Mouse (Mus musculus) bone marrow macrophage, adult 2 months (primary cell): ENCODE data around the gene Arsg.

Experiments
- CTCF ChIP-seq: IDR thresholded peaks from 2 replicates; pipeline ENCODE4 v1.5.1; 2012; ENCODE audit warnings: low read depth, mild to moderate bottlenecking, low read length, moderate library complexity
- POLR2A ChIP-seq: IDR thresholded peaks from 2 replicates; pipeline ENCODE4 v1.6.1; 2012; ENCODE audit warnings: mild to moderate bottlenecking, low read depth, low read length, borderline replicate concordance

DNA sequence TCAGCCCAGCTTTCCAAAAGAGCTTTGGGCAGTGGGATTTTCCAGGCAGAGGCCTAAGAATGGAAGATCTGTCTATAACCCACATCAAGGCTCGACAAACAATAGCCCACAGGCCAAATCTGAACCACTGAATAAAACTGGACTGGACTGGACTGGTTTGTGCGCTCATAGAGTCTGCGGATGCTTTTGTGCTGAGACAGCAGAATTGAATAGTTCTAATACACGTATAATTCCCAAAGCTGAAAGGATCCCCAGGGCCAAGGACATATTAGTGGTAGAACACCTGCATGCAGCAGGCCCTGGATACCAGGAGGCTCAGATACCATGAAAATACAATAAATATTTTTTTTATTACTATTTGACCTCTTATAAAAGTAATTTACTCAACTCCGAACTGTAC, 16.9 kb upstream of the Arsg start:
- TF ChIP-seq CTCF (no peak), POLR2A (no peak)
